Mouse (Mus musculus): Measurements from ENCODE around the gene Pdha2.

GRCm38 (mm10) chr3:141216237-141216636 lies 4.1 kb upstream of the Pdha2 start:
- TF ChIP-seq HCFC1 (IDR thresholded peaks at IDR 0.05; ENCODE audit: borderline replicate concordance, insufficient read depth, low read length) (no peak), ZC3H11A (IDR thresholded peaks at IDR 0.05; ENCODE audit: borderline replicate concordance, low read depth, low read length) (no peak), MAFK (IDR thresholded peaks at IDR 0.05; ENCODE audit: insufficient read depth, low read depth, low read length) (no peak), ZNF384 (IDR thresholded peaks at IDR 0.05; ENCODE audit: low read depth, low read length) (no peak)

All from ES-E14 (cell line).